Mouse (Mus musculus) E14TG2a.4 (cell line): Measurements from ENCODE around the gene Frrs1l.

Experiments used
- H3K27me3 ChIP-seq: 2 replicates; pipeline ENCODE4 v1.6.1; 2014; ENCODE audit warnings: low read length, control low read depth; ENCODE audit not compliant: insufficient read depth
- H3K36me3 ChIP-seq: 2 replicates; pipeline ENCODE4 v1.6.1; 2014; ENCODE audit warnings: low read length, control low read depth; ENCODE audit not compliant: insufficient read depth
- H3K4me1 ChIP-seq: replicated peaks from 2 replicates; pipeline ENCODE4 v1.6.1; 2014; ENCODE audit warnings: low read depth, low read length, control low read depth
- H3K4me3 ChIP-seq: replicated peaks from 2 replicates; pipeline ENCODE4 v1.5.1; 2014; ENCODE audit warnings: mild to moderate bottlenecking, low read length
- H3K9me3 ChIP-seq: 2 replicates; pipeline ENCODE4 v1.6.1; 2014; ENCODE audit warnings: low read length, control low read depth
- CTCF ChIP-seq: conservative IDR thresholded peaks from 2 replicates; pipeline ENCODE4 v1.5.1; 2014; ENCODE audit warnings: low read length
- NANOG ChIP-seq: IDR thresholded peaks from 2 replicates; pipeline ENCODE4 v1.6.1; 2014; ENCODE audit warnings: borderline replicate concordance, low read length, mixed read lengths
- POU5F1 ChIP-seq: IDR thresholded peaks from 2 replicates; pipeline ENCODE4 v1.6.1; 2014; ENCODE audit warnings: low read length, borderline replicate concordance

Frrs1l gene

GRCm38 (mm10) chr4:56957518-56957917, 32.7 kb downstream of the Frrs1l start:
- H3K4me3 ChIP-seq: no peak overlapping the region
- no peaks in the 10 kb centered on the region for H3K9me3 ChIP-seq
- H3K4me1 ChIP-seq: peaks cover 51% of the 10 kb centered on the region
- H3K27me3 ChIP-seq: no peaks in the 10 kb centered on the region
- H3K36me3 ChIP-seq: no peaks in the 10 kb centered on the region
- TF ChIP-seq POU5F1 (no peak), CTCF (no peak), NANOG (no peak)

- H3K4me1 ChIP-seq: peaks cover 85% of the 10 kb centered on the region
- H3K4me3 ChIP-seq: peak overlapping the region; percentile 13
- H3K9me3 ChIP-seq: no peaks in the 10 kb centered on the region
- H3K27me3 ChIP-seq: no peaks in the 10 kb centered on the region
- TF ChIP-seq CTCF (no peak), POU5F1 (no peak), NANOG (no peak)
- H3K36me3 ChIP-seq: no peaks in the 10 kb centered on the region
These were observed 37.0 kb downstream of the Frrs1l start for GRCm38 (mm10) chr4:56953235-56953634.

GRCm38 (mm10) chr4:56951701-56952100, 38.5 kb downstream of the Frrs1l start:
- H3K4me1 ChIP-seq: peaks cover 80% of the 10 kb centered on the region
- H3K36me3 ChIP-seq: no peaks in the 10 kb centered on the region
- TF ChIP-seq POU5F1 (no peak), CTCF (no peak), NANOG (no peak)
- no peaks in the 10 kb centered on the region for H3K9me3 ChIP-seq
- H3K27me3 ChIP-seq: no peaks in the 10 kb centered on the region
- H3K4me3 ChIP-seq: no peak overlapping the region

GRCm38 (mm10) chr4:56949494-56949893, 40.7 kb downstream of the Frrs1l start:
- no peak overlapping the region; the same call in 1 of the 2 replicates for H3K4me3 ChIP-seq
- no peaks in the 10 kb centered on the region for H3K27me3 ChIP-seq
- TF ChIP-seq NANOG: no peak
- H3K4me1 ChIP-seq: peaks cover 74% of the 10 kb centered on the region
- no peaks in the 10 kb centered on the region for H3K9me3 ChIP-seq
- H3K36me3 ChIP-seq: peaks cover 11% of the 10 kb centered on the region

DNA sequence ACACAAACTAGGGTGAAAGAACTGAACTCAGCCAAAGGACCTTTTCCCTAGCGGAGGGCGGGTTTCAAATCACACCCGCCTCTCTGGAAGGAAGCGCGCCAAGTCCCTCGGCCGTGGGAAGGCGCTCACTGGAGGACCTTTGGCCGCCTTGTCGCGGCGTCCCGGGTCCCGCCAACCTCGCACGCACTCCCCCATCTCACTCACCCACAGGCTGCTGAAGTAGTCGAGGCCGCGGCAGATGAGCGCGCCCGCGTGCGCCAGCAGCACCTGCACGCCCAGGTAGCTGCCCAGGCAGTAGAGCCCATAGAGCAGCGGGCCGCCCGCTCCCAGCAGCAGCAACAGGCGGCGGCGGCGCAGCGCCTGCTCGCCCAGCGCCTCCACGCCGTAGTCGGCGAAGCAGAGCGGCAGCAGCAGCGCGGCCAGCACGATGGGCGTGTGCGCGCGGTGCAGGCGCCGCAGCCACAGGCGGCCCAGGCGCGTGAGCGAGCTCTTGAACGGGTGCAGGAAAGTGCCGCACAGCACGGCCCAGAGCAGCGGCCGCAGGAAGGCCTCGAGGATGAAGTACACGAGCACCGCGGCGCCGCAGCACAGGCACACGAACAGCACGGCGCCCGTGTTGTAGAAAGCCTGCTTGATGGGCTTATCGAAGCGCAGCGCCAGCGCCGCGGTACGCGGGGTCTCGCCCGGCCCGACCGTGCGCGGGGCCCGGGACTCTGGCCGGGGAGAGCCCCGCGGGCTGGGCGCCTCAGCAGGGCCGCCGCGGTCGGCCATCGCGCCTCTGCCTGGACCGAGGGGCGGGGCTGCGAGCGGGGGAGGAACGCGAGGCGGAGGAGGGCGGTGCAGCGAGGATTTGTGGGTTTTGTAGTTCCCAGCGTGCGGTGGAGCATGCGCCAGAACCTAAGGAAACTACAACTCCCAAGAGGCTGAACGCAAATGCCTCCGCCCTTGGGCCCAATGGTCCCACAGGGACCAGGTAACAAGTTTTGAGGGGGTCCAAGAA, 43.2 kb downstream of the Frrs1l start, which contains the start of gene Tmem245:
TSS of gene Tmem245 (minus strand) at position 797 of the 1,000 bp plus-strand sequence.
- H3K4me3 ChIP-seq: peak within 1 kb of the TSS; percentile 94
- TF ChIP-seq NANOG (no peak), CTCF (no peak), POU5F1 (no peak)
- H3K4me1 ChIP-seq: peaks cover 79% of the 10 kb centered on the region
- H3K36me3 ChIP-seq: peaks cover 34% of the 10 kb centered on the region
- no peaks in the 10 kb centered on the region for H3K27me3 ChIP-seq
- no peaks in the 10 kb centered on the region for H3K9me3 ChIP-seq

DNA sequence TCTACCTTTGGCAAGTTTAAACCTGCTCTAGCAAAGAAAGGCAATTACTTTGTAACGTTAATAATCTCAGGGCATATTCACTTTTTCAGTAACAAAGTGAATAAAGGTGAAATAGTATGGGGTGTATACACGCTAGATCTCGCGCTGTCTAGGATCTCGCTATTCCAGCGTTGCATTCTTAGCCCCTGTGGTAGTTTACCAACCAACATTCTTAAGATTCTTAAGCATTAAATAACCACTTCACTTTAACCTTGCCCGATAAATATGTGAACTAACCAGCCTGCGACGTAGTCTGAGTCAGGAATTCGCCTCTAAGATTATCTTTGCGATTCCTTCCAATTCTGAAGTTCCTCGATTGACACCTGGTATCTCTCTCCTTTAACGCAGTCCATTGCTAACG, 44.0 kb downstream of the Frrs1l start:
- Histone ChIP-seq H3K4me1 (peaks cover 79% of the 10 kb centered on the region), H3K9me3 (no peaks in the 10 kb centered on the region), H3K36me3 (peaks cover 34% of the 10 kb centered on the region), H3K27me3 (no peaks in the 10 kb centered on the region), H3K4me3 (peak overlapping the region; percentile 94)
- no peak for TF ChIP-seq POU5F1
- no peak for TF ChIP-seq CTCF

GRCm38 (mm10) chr4:56944286-56944685, 45.9 kb downstream of the Frrs1l start:
- Histone ChIP-seq H3K9me3 (no peaks in the 10 kb centered on the region), H3K4me1 (peaks cover 82% of the 10 kb centered on the region), H3K4me3 (peak overlapping the region; percentile 21), H3K27me3 (no peaks in the 10 kb centered on the region), H3K36me3 (peaks cover 41% of the 10 kb centered on the region)
- TF ChIP-seq POU5F1 (no peak), CTCF (no peak), NANOG (no peak)

- TF ChIP-seq POU5F1 (no peak), NANOG (no peak), CTCF (no peak)
- peaks cover 83% of the 10 kb centered on the region for H3K4me1 ChIP-seq
- no peaks in the 10 kb centered on the region for H3K9me3 ChIP-seq
- no peak overlapping the region; the same call in 1 of the 2 replicates for H3K4me3 ChIP-seq
- peaks cover 50% of the 10 kb centered on the region for H3K36me3 ChIP-seq
- no peaks in the 10 kb centered on the region for H3K27me3 ChIP-seq
These were observed 46.9 kb downstream of the Frrs1l start for GRCm38 (mm10) chr4:56943258-56943657.
